Mouse (Mus musculus): ENCODE measurements around the gene Exoc7. TPM values are rescaled to one million over a fixed set of nuclear protein-coding genes. Genes with fewer than 3 reads are reported as not detected.

Exoc7 gene
- polyA plus RNA-seq, 1 experiment from 2014 or later: 31.8 TPM

GRCm38 (mm10) chr11:116253076-116253600 lies 53.9 kb downstream of the Exoc7 start:
- Histone ChIP-seq H3K9me3 (replicated peaks) (no peaks in the 10 kb centered on the region), H3K9ac (no peak overlapping the region), H3K27me3 (replicated peaks) (no peaks in the 10 kb centered on the region), H3K27ac (no peak overlapping the region), H3K4me2 (no peak overlapping the region), H3K4me1 (peaks cover 13% of the 10 kb centered on the region), H3K4me3 (no peak overlapping the region), H3K36me3 (peaks cover 100% of the 10 kb centered on the region)
- 70% methylated on average over 3 of the region's 3 CpGs for WGBS (ENCODE audit: insufficient replicate concordance)
- ATAC-seq: no peak

GRCm38 (mm10) chr11:116250898-116251297 lies 56.1 kb downstream of the Exoc7 start:
- Histone ChIP-seq H3K4me1 (peaks cover 7% of the 10 kb centered on the region), H3K27me3 (replicated peaks) (no peaks in the 10 kb centered on the region), H3K36me3 (peaks cover 100% of the 10 kb centered on the region), H3K4me3 (no peak overlapping the region), H3K9ac (no peak overlapping the region), H3K9me3 (replicated peaks) (no peaks in the 10 kb centered on the region), H3K27ac (no peak overlapping the region), H3K4me2 (no peak overlapping the region)
- 90% methylated on average over 8 of the region's 8 CpGs for WGBS (ENCODE audit: insufficient replicate concordance)
- no peak for ATAC-seq

- Histone ChIP-seq H3K4me1 (no peaks in the 10 kb centered on the region), H3K27ac (no peak overlapping the region), H3K4me3 (no peak overlapping the region), H3K9ac (no peak overlapping the region), H3K4me2 (no peak overlapping the region), H3K36me3 (peaks cover 94% of the 10 kb centered on the region), H3K9me3 (replicated peaks) (no peaks in the 10 kb centered on the region), H3K27me3 (replicated peaks) (no peaks in the 10 kb centered on the region)
- no peak for ATAC-seq
- WGBS (ENCODE audit: insufficient replicate concordance): 79% methylated on average over 14 of the region's 14 CpGs
Measured at GRCm38 (mm10) chr11:116247502-116248222, 59.4 kb downstream of the Exoc7 start.

- Histone ChIP-seq H3K27ac (no peak overlapping the region), H3K4me3 (no peak overlapping the region), H3K4me2 (no peak overlapping the region), H3K27me3 (replicated peaks) (no peaks in the 10 kb centered on the region), H3K36me3 (peaks cover 73% of the 10 kb centered on the region), H3K9me3 (replicated peaks) (no peaks in the 10 kb centered on the region), H3K9ac (no peak overlapping the region), H3K4me1 (peaks cover 5% of the 10 kb centered on the region; the same call in 1 of the 2 replicates)
- no peak for ATAC-seq
- WGBS (ENCODE audit: insufficient replicate concordance): 73% methylated on average over 6 of the region's 6 CpGs
Measured at GRCm38 (mm10) chr11:116245616-116246015, 61.4 kb downstream of the Exoc7 start.

GRCm38 (mm10) chr11:116244580-116244979 lies 62.5 kb downstream of the Exoc7 start:
- ATAC-seq: no peak
- H3K9me3 ChIP-seq (replicated peaks): no peaks in the 10 kb centered on the region
- H3K9ac ChIP-seq: no peak overlapping the region
- no peak overlapping the region for H3K4me3 ChIP-seq
- H3K4me2 ChIP-seq: no peak overlapping the region
- H3K4me1 ChIP-seq: peaks cover 5% of the 10 kb centered on the region; the same call in 1 of the 2 replicates
- peaks cover 2% of the 10 kb centered on the region; the same call in 1 of the 2 replicates for H3K27me3 ChIP-seq (replicated peaks)
- 79% methylated on average over 8 of the region's 8 CpGs for WGBS (ENCODE audit: insufficient replicate concordance)
- peaks cover 63% of the 10 kb centered on the region for H3K36me3 ChIP-seq
- H3K27ac ChIP-seq: no peak overlapping the region

GRCm38 (mm10) chr11:116241744-116242235 lies 65.2 kb downstream of the Exoc7 start:
- peaks cover 17% of the 10 kb centered on the region for H3K4me1 ChIP-seq
- H3K9ac ChIP-seq: no peak overlapping the region
- 64% methylated on average over 12 of the region's 12 CpGs for WGBS (ENCODE audit: insufficient replicate concordance)
- H3K36me3 ChIP-seq: peaks cover 35% of the 10 kb centered on the region
- ATAC-seq: no peak
- no peaks in the 10 kb centered on the region for H3K9me3 ChIP-seq (replicated peaks)
- no peak overlapping the region for H3K27ac ChIP-seq
- H3K27me3 ChIP-seq (replicated peaks): peaks cover 26% of the 10 kb centered on the region
- no peak overlapping the region for H3K4me3 ChIP-seq
- H3K4me2 ChIP-seq: no peak overlapping the region

GRCm38 (mm10) chr11:116239797-116240196 lies 67.2 kb downstream of the Exoc7 start:
- no peak overlapping the region for H3K4me2 ChIP-seq
- H3K9me3 ChIP-seq (replicated peaks): no peaks in the 10 kb centered on the region
- 66% methylated on average over 7 of the region's 7 CpGs for WGBS (ENCODE audit: insufficient replicate concordance)
- no peak overlapping the region for H3K4me3 ChIP-seq
- H3K9ac ChIP-seq: no peak overlapping the region
- H3K36me3 ChIP-seq: peaks cover 15% of the 10 kb centered on the region
- no peak overlapping the region for H3K27ac ChIP-seq
- ATAC-seq: no peak
- H3K4me1 ChIP-seq: peaks cover 17% of the 10 kb centered on the region
- H3K27me3 ChIP-seq (replicated peaks): peaks cover 44% of the 10 kb centered on the region

Other genes starting within 250 kb of the Exoc7 start
- 48.9 and 50.1 TPM in 2 replicates for gene Unc13d, start 229.3 kb downstream of the Exoc7 start, polyA plus RNA-seq (2016; fragmentation: Nextera tagmentation; extraction: Ambion mirVana)
- gene Wbp2, start 220.2 kb downstream of the Exoc7 start, polyA plus RNA-seq (2016; fragmentation: Nextera tagmentation; extraction: Ambion mirVana): 76.4 and 77.8 TPM in 2 replicates
- gene Trim47, start 180.0 kb downstream of the Exoc7 start, polyA plus RNA-seq (2016; fragmentation: Nextera tagmentation; extraction: Ambion mirVana): 6.2 TPM in 2 replicates
- 1.7 and 2.0 TPM in 2 replicates for gene Trim65, start 176.1 kb downstream of the Exoc7 start, polyA plus RNA-seq (2016; fragmentation: Nextera tagmentation; extraction: Ambion mirVana)
- gene Mrpl38, start 168.4 kb downstream of the Exoc7 start, polyA plus RNA-seq (2016; fragmentation: Nextera tagmentation; extraction: Ambion mirVana): 76.7 and 81.5 TPM in 2 replicates
- 14.3 and 15.0 TPM in 2 replicates for gene Fbf1, start 139.1 kb downstream of the Exoc7 start, polyA plus RNA-seq (2016; fragmentation: Nextera tagmentation; extraction: Ambion mirVana)
- 43.4 and 44.0 TPM in 2 replicates for gene Ten1, start 108.4 kb downstream of the Exoc7 start, polyA plus RNA-seq (2016; fragmentation: Nextera tagmentation; extraction: Ambion mirVana)
- 15.3 and 19.7 TPM in 2 replicates for gene Acox1, start 108.2 kb downstream of the Exoc7 start, polyA plus RNA-seq (2016; fragmentation: Nextera tagmentation; extraction: Ambion mirVana)
- gene Evpl, start 69.2 kb downstream of the Exoc7 start, polyA plus RNA-seq (2016; fragmentation: Nextera tagmentation; extraction: Ambion mirVana): 0.30 and 0.31 TPM in 2 replicates
- 66.4 and 66.8 TPM in 2 replicates for gene Srp68, start 33.0 kb downstream of the Exoc7 start, polyA plus RNA-seq (2016; fragmentation: Nextera tagmentation; extraction: Ambion mirVana)
- gene Galr2, start 26.3 kb downstream of the Exoc7 start, polyA plus RNA-seq (2016; fragmentation: Nextera tagmentation; extraction: Ambion mirVana): not detected in 2 replicates
- 1.2 and 1.4 TPM in 2 replicates for gene Foxj1, start 28.2 kb upstream of the Exoc7 start, polyA plus RNA-seq (2016; fragmentation: Nextera tagmentation; extraction: Ambion mirVana)
- 2.9 and 4.3 TPM in 2 replicates for gene Rnf157, start 105.8 kb upstream of the Exoc7 start, polyA plus RNA-seq (2016; fragmentation: Nextera tagmentation; extraction: Ambion mirVana)
- 32.3 and 32.6 TPM in 2 replicates for gene Ubald2, start 126.9 kb upstream of the Exoc7 start, polyA plus RNA-seq (2016; fragmentation: Nextera tagmentation; extraction: Ambion mirVana)
- gene Qrich2, start 159.0 kb upstream of the Exoc7 start, polyA plus RNA-seq (2016; fragmentation: Nextera tagmentation; extraction: Ambion mirVana): not detected in 2 replicates
- 69.9 and 77.1 TPM in 2 replicates for gene Prpsap1, start 187.0 kb upstream of the Exoc7 start, polyA plus RNA-seq (2016; fragmentation: Nextera tagmentation; extraction: Ambion mirVana)
- gene Sphk1, start 223.7 kb upstream of the Exoc7 start, polyA plus RNA-seq (2016; fragmentation: Nextera tagmentation; extraction: Ambion mirVana): 26.9 and 28.0 TPM in 2 replicates